Mouse (Mus musculus) bone marrow, adult 2 months (tissue): ENCODE data around the gene Slc23a3. TPM values are rescaled to one million over a fixed set of nuclear protein-coding genes. Genes with fewer than 3 reads are reported as not detected.

ENCODE experiments used
- H3K27ac ChIP-seq: fragments of 200-500 bp; 2 replicates; pipeline ENCODE4 v1.5.1; 2012; ENCODE audit warnings: low read depth, mild to moderate bottlenecking, control low read depth, inconsistent platforms, low read length; ENCODE audit not compliant: control insufficient read depth, poor library complexity, insufficient read depth
- H3K4me1 ChIP-seq: fragments of 200-500 bp; 2 replicates; pipeline ENCODE4 v1.6.1; 2011; ENCODE audit warnings: low read length; ENCODE audit not compliant: control insufficient read depth, insufficient read depth
- H3K4me3 ChIP-seq: fragments of 200-500 bp; replicated peaks from 2 replicates; pipeline ENCODE3; 2011; ENCODE audit warnings: mild to moderate bottlenecking, low read depth, low read length, control low read depth; ENCODE audit not compliant: control insufficient read depth
- CTCF ChIP-seq: fragments of 200-500 bp; IDR thresholded peaks from 2 replicates; pipeline ENCODE4 v1.5.1; 2011; ENCODE audit warnings: low read length, control low read depth; ENCODE audit not compliant: control insufficient read depth, insufficient read depth
- POLR2A ChIP-seq: fragments of 200-500 bp; IDR thresholded peaks from 2 replicates; pipeline ENCODE4 v1.6.1; 2011; ENCODE audit warnings: low read depth, mild to moderate bottlenecking, control low read depth, low read length, borderline replicate concordance; ENCODE audit not compliant: control insufficient read depth
- WGBS: fragments of 180-500 bp; shearing (Covaris S2); methylation state at CpG from one replicate; pipeline ENCODE4 v1.1.7; 2018; 5-methylcytosine and 5-hydroxymethylcytosine counted together
- polyA plus RNA-seq: library from polyadenylated mRNA; stranded (reverse); fragments of >200 nt; gene quantifications from 2 replicates; pipeline ENCODE4 v1.2.4, GENCODE M21; 2011; ENCODE audit warnings: low replicate concordance; ENCODE audit not compliant: missing spikeins, insufficient read depth, insufficient read length

The Slc23a3 gene
- polyA plus RNA-seq, 1 experiment: 1.7 TPM

DNA sequence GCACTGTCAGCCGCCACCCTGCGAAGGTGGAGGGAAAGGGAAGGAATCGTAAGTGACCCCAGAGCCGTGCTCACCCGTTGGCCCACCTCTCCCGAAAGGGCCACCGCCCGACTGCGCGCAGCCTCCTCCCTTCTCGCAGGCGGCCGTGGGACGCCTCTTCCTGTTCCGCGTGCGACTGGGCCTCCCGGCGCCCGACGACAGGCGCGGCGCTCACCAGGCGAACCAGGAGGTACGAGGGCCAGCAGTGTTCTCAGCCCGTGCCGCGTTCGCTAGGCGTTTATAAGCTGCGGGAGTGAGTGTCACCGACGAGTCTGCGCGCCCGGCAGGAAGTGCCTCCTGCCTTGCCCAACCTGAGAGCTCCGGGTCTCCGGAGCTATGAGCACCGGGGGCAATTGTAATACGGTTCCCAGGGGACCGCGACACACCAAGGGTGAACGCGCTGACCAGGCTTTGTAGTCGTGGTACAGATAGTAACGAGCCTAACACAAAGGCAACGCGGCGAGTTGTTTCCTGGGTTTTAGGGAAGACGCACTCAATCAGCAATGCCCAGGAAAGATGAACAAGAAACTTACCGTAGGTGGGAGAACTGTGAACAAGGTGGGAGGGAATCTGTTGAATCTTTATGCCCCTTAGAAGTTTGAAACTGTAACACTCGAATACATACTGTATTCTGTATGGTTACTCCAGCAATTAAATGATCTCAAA, 7.9 kb upstream of the Slc23a3 start:
- TF ChIP-seq POLR2A: peak; percentile 98
- TF ChIP-seq CTCF: no peak
- H3K27ac ChIP-seq: peak overlapping the region; percentile 92
- peaks cover 2% of the 10 kb centered on the region; the same call in 1 of the 2 replicates for H3K4me1 ChIP-seq
- WGBS: under 1% methylated on average over 53 of the region's 53 CpGs
- H3K4me3 ChIP-seq: peak overlapping the region; percentile 78

GRCm38 (mm10) chr1:75140601-75141190, 7.0 kb upstream of the Slc23a3 start:
- Histone ChIP-seq H3K4me1 (peaks cover 2% of the 10 kb centered on the region; the same call in 1 of the 2 replicates), H3K4me3 (peak overlapping the region; percentile 78), H3K27ac (peak overlapping the region; percentile 92)
- WGBS: 35% methylated on average over 4 of the region's 4 CpGs
- TF ChIP-seq POLR2A (no peak), CTCF (no peak)

DNA sequence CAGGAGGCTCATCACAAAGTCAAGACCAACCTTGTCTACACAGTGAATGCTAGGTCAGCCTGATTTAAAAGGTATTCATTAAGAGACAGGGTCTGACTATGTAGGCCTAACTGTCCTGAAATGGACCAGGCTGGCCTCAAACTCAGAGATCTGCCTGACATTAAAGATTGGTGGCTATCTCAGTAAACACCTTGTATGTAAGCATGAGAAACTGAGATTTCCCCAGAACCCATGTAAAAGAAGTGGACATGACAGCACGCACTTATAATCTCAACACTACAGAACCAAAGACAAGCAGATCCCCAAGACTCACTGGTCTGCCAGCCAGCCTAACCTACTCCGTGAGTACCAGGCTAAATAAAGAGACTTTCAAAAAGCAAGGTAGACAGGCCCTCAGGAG, 4.8 kb upstream of the Slc23a3 start:
- WGBS: 83% methylated on average over 2 of the region's 2 CpGs

GRCm38 (mm10) chr1:75136730-75137129, 3.0 kb upstream of the Slc23a3 start:
- Histone ChIP-seq H3K27ac (peak overlapping the region; percentile 75), H3K4me3 (no peak overlapping the region), H3K4me1 (no peaks in the 10 kb centered on the region; the same call in 1 of the 2 replicates)

More for the DNA sequence above, 4.8 kb upstream of the Slc23a3 start:
- TF ChIP-seq POLR2A (no peak), CTCF (no peak)
- H3K4me1 ChIP-seq: peaks cover 1% of the 10 kb centered on the region; the same call in 1 of the 2 replicates
- no peak overlapping the region for H3K27ac ChIP-seq
- H3K4me3 ChIP-seq: no peak overlapping the region

GRCm38 (mm10) chr1:75136293-75136692, 2.6 kb upstream of the Slc23a3 start:
- Histone ChIP-seq H3K4me3 (no peak overlapping the region), H3K4me1 (no peaks in the 10 kb centered on the region; the same call in 1 of the 2 replicates), H3K27ac (peak overlapping the region; percentile 75)
- 71% methylated on average over 6 of the region's 6 CpGs for WGBS
- TF ChIP-seq POLR2A (no peak), CTCF (no peak)

More at GRCm38 (mm10) chr1:75136730-75137129, 3.0 kb upstream of the Slc23a3 start:
- 63% methylated on average over 3 of the region's 3 CpGs for WGBS
- no peak for TF ChIP-seq CTCF
- TF ChIP-seq POLR2A: no peak

GRCm38 (mm10) chr1:75128641-75129040, 5.0 kb downstream of the Slc23a3 start:
- H3K4me3 ChIP-seq: no peak overlapping the region
- H3K27ac ChIP-seq: no peak overlapping the region
- peaks cover 5% of the 10 kb centered on the region; the same call in 1 of the 2 replicates for H3K4me1 ChIP-seq
- WGBS: 78% methylated on average over 3 of the region's 3 CpGs
- no peak for TF ChIP-seq CTCF

DNA sequence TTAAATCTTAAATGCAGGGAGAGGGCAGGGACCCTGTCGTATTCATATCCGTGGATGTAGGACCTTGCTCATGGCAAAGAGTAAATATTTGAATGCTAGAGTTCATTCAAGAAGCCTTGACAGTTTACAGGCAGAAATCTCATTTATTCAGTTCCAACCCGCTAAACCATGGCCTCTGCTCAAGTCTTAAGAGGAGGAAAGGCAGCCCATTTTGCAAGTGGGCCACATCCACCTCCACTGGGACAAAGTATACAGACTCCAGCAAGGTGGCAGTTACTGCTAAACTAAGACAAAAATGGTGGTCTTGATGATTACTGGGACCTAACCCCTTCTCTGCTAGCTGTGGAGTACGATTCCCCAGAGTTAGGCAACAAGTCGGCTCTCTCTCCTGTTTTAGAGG, 8.3 kb downstream of the Slc23a3 start:
- Histone ChIP-seq H3K4me3 (peak overlapping the region; percentile 48), H3K4me1 (peaks cover 5% of the 10 kb centered on the region; the same call in 1 of the 2 replicates), H3K27ac (peak overlapping the region; percentile 98)
- TF ChIP-seq CTCF: no peak
- TF ChIP-seq POLR2A: no peak
- 18% methylated on average over 5 of the region's 5 CpGs for WGBS
